Mouse (Mus musculus): ENCODE results near the gene Tas2r125.
"Not testable (repeated sequence)": the region's sequence is repeated elsewhere in the genome, so short reads cannot be mapped to it uniquely, and the experiment has no call there.

The Tas2r125 gene

GRCm38 (mm10) chr6:132909351-132909750 lies at the start of gene Tas2r125:
Gene Tas2r125, plus strand, starts transcription at chr6:132909651.
- no peak for DNase-seq

- no peak for DNase-seq
Measured at GRCm38 (mm10) chr6:132867708-132868107, 41.7 kb upstream of the Tas2r125 start, which contains the start of gene Tas2r110. Gene Tas2r110, plus strand, starts transcription at chr6:132868008.

GRCm38 (mm10) chr6:132892711-132893110 lies 16.7 kb upstream of the Tas2r125 start, which contains the start of gene Tas2r113:
Gene Tas2r113, plus strand, starts transcription at chr6:132893011.
- no peak for DNase-seq

- DNase-seq = not testable (repeated sequence)
Measured at GRCm38 (mm10) chr6:132941376-132941775, 31.9 kb downstream of the Tas2r125 start.

GRCm38 (mm10) chr6:132950802-132951201 lies 41.4 kb downstream of the Tas2r125 start, which contains the start of gene Tas2r129:
Gene Tas2r129, plus strand, starts transcription at chr6:132951102.
- DNase-seq = no peak

GRCm38 (mm10) chr6:132957819-132958218 lies 48.4 kb downstream of the Tas2r125 start, which contains the start of gene Tas2r131:
Gene Tas2r131, minus strand, starts transcription at chr6:132957919.
- no peak for DNase-seq

Data from cerebellum, postnatal 36 days (tissue).